Mouse (Mus musculus) right cerebral cortex, postnatal 4 days (tissue): ENCODE results near the gene Tmem116.

Source experiments
- DNase-seq: peaks from one replicate; pipeline ENCODE4 v3.0.0-alpha.2; 2022

The Tmem116 gene

DNA sequence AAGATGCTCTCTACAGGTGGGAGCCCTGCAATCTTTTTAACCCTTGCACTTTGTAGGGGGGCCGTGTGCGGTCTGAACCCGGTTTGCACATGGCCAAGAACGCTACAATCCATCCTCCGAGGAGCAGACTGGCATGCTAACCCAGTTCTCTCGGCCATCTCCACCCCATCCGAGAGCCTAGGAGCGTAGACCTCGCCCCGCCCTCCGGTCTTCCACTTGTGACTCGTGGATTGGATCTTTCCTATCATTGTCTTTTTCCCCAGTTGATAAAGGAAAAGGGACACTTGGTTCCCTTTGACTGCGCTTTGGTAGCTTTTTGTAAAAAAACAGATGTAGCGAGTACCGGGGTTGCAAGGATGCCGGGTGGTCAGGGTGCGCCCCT lies at the start of gene Tmem116:
Gene Tmem116, plus strand, starts transcription at position 250 of the 382 bp plus-strand sequence.
- peak; percentile 34 for DNase-seq

- no peak for DNase-seq
These were observed 43.8 kb upstream of the Tmem116 start for GRCm38 (mm10) chr5:121407856-121408255.

DNA sequence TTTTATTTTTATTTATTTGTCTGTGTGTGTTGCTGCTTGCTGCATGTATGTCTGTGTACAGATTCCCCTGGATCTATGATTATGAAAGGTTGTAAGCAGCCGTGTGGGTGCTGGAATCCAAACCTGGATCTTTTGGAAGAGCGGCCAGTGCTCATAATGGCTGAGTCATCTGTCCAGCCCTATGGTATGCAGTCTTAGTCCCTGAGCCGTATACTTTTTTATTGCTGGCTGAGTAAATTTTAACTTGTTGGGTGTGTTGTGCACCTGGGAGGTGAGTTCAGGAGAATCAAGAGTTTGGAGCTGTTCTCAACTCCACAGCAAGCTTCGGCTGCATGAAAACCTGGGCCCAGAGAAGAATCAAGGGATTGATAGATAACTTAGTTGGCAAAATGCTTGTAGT lies 40.7 kb upstream of the Tmem116 start:
- DNase-seq, result no peak

DNA sequence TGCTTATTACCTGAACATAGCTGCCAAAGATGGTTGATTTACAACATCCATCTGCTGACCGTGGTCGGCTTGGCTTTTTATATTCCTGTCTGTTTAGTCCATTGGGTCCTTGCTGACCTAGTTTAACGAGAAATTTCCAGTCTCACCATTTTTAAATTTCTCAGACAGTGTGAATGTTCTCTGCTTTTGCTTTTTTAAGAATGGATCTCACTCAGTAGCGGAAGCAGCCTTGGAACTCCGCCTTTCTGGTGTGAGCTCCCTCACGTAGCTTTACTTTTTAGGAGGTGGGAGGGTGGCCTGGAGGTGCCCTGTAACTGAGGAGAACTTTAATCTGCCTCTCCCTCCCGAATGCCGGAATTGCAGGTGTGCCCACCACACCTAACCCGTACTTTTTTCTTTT lies 31.0 kb upstream of the Tmem116 start:
- DNase-seq, result no peak

DNA sequence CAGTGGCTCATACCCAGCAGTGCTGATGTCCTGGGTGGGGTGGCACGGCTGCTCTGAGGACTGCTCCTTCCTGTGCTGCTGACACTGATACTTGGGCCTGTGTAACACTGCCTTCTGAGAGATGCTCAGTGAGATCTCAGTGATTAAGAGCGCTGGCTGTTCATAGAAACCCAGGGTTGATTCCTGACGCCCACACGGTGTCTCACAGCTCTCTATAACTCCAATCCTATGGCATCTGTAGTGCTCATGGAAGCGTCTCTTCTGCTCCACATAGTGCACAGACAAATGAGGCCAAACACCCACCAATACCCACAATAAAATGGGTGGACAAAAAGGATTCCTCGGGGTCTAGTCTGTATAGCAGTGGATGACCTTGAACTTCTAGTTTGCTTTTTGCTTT lies 28.9 kb upstream of the Tmem116 start:
- no peak for DNase-seq

GRCm38 (mm10) chr5:121423297-121423696 lies 28.4 kb upstream of the Tmem116 start:
- no peak for DNase-seq

DNA sequence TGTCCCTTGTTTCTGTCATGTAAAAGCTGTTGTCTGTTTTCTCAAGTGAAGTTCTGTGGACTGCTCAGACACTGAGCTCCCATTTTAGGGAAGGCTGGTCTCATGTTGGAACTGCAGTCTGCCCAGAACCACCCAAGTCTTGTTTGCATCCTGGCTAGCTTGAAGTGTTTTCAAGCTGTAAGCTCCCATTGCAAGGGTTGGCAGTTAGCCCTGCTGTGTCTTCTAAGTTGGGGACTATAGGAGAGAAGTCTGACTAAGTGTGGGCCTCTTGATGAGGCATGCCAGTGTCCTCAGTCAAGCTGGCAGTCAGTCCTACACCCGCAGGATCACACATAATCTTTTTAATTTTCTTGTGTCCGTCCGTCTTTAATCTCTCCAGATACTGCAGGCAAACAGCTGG lies 22.7 kb upstream of the Tmem116 start:
- DNase-seq, result no peak

GRCm38 (mm10) chr5:121438131-121438530 lies 13.6 kb upstream of the Tmem116 start:
- DNase-seq, result no peak

- no peak for DNase-seq
These were observed 12.9 kb upstream of the Tmem116 start for GRCm38 (mm10) chr5:121438756-121439155.

GRCm38 (mm10) chr5:121443548-121443947 lies 8.1 kb upstream of the Tmem116 start:
- DNase-seq, result peak; percentile 68

- DNase-seq, result no peak
These were observed 6.8 kb upstream of the Tmem116 start for GRCm38 (mm10) chr5:121444870-121445269.

- DNase-seq, result peak; percentile 26
These were observed 3.2 kb upstream of the Tmem116 start for GRCm38 (mm10) chr5:121448450-121448849.

GRCm38 (mm10) chr5:121449976-121450375 lies 1.7 kb upstream of the Tmem116 start:
- DNase-seq, result peak; percentile 63

DNA sequence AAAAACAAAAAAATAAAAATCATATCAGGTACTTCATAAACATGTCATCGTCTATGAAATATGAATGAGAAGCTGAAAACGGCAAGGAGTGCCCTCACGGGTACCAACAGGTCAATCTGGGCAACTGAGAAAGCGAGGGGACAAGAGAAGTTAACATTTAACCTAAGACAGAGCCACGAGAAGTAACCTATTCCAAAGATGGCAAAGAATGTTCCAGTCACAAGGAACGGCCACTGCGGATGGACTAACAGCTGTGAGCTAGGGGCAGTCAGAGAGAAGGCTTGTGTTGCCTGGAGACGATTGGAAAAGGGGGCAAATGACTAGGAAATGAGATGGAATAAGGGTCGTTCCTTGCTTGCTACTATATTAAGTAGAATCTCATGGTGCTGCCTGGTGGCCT lies 1.2 kb upstream of the Tmem116 start:
- DNase-seq, result no peak

DNA sequence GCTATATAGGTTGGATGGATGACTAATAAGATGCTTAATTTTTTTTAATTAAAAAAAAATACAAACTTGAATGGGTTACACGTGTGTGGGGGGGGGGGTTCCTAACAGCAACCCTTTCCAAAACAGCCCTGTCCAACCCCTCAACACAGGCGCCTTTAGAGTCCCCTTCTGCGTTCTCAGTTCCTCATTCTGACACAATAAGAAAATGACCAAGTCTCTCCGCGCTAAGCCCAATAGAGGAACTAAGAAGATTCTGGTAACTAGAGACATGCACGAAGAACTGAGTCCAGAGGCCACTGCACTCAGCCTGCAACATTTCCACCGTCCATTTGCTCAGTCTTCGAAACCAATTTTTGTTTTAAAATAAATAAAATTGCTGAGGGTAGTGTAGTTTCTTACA lies 490 bp upstream of the Tmem116 start:
- no peak for DNase-seq

DNA sequence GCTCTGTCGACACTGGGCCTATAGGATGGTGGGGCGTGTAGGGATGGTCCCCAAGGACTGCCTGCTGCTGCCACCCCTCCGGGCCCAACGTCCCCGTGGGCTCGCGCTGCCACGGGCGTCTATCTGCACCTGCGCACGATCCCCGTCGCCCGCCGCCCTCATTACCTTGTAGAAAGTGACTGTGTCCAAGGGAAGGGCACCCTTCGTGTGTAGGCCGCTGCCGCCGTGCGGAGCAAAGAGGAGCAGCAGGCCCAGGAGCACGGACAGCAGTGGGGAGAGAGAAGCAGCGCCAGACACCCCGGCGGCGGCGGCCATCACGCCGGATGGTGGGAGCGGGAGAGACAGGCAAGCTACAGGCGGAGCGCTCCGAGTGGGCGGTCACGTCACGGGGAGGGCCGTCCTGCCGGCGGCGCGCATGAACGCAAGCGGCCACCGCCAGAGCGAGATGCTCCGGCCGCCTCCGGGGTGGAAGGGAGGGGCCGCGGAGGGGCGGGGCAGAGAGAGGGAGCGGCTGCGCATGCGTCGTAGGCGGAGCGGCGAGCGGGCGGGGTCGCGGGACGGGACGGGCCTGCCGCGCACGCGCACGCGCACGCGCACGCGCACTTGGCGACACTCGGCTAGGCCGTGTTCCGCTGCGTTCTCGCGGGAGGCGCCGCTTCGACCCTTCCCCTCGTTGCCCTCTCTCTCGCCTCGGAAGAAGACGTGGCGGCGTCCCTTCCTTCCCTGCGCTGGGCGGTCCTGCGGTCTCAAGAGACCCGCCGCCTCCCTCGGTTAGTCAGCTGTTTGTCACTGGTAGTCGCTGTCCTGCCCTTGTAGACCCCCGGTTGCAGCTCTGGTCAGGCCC lies 555 bp downstream of the Tmem116 start, which contains the start of gene Erp29:
Gene Erp29, minus strand, starts transcription at position 481 of the 844 bp plus-strand sequence.
- DNase-seq, result peak; percentile 99

DNA sequence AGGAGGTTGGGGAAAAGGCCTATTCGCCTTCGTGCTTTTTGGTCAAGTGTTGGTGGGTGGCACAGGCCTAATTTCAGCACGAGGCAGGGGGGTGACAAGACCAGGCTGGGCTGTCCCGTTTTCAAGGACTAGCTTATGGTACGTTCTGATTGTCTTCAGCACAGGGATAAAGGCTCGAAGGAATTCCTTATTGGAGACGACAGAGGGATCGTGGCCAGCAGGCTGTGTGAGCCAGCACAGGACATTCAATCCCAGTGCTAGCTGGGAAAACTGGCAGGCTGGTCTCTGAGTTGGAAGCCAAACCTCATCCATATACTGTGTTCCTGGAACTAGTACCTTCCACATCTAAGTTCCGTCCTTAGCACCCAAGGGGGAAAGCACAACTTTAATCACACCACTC lies 1.2 kb downstream of the Tmem116 start:
- peak; percentile 42 for DNase-seq

DNA sequence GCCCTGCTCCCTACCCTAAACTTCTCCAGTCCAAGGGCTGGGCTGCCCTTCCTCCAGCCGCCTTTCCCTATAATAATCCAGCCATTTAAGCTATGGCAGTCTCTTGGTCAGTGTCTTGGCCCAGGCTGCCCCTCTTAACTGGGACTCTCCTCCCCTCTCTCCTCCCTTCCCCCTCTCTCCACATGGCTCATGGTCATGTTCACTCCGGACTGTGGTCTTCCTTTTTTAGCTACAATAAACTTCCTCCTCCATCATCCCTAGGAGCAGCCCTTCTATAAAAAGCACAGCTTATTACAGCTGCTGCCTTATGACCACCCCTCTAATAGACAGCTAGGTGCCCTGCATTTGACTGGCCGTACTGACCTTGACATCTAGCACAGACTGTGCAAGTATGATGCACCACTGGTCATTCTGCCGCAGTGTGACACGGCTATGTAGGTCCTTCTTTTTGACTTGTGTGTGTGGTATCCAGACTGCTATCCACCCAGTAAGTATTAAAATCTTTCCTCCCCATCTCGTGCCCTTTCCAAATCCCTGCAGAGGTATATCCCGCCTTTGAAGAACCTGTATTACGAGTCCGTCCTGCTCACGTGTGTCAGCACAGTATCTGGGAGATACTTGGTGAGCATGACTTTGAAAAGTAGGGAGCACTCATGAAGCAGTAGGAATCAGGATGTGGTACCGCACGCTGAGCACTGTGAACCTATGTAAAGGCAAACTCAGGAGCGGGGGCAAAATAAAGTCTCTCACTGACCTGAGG lies 2.2 kb downstream of the Tmem116 start:
- no peak for DNase-seq

- DNase-seq, result no peak
These were observed 2.8 kb downstream of the Tmem116 start for GRCm38 (mm10) chr5:121454503-121454782.

DNA sequence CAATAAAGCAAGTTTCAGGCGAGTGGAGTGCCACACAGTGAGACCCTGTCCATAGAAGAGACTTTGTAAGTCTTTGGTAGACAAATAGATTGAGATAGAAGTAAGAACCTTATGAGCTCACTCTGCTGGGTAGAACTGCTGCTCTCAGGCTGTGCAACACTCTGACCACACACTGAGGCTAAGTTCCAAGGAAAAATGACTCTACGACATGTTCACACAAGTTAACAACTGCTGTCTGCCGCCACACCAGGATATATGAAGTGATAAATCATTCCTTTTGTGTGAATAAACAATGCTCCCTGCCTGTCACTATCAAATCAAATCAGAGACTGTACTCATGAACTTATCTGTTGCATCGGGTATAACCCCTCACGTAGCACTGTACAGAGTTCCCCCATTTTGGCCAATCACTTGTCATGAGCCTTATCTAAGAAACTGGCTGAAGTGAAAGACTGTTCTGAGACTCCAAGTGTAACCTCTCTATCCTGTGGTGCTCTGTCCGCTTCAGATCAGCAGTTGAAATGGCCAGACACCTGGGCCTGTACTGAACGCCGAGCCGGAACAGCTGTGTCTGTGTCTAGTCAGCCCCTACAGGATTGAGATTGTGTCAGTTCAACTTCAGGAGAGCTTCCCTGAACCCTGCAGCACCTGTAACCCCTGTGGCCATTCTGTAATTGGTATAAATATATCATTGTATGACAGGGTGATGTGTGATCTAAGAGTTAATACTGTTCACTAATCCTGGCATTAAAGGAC lies 4.0 kb downstream of the Tmem116 start:
- DNase-seq, result no peak

DNA sequence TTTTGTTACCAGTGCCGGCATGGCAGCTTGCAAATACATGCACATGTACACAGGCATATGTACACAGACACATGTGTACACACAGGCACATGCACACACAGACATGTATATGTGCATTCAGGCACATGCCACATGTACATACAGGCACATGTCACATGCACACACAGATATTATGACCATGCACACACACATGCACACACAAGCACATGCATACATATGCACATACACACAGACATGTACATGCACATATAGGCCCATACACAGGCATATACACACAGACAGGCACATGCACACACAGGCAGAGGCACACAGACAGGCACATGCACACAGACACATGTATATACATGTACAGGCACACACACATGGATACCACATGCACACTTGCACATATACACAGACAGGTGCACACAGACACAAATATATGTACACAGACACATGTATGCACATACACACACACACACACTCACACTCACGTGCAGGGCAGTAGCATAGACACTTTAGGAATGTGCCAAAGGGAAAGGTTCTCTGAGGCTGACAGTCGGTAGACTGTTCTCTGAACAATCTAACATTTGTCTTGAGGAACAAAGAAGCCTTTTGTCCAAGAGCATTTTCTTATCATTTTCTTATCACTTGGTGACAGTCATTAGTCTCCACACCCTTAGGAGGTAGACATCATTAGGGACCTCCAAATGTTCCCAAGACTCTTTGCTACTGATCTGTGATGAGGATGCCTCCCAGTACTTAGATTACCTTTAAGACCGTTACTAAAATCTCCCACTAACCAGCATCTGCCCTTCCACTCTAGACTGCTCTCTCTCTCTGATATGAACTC lies 9.9 kb downstream of the Tmem116 start:
- no peak for DNase-seq

DNA sequence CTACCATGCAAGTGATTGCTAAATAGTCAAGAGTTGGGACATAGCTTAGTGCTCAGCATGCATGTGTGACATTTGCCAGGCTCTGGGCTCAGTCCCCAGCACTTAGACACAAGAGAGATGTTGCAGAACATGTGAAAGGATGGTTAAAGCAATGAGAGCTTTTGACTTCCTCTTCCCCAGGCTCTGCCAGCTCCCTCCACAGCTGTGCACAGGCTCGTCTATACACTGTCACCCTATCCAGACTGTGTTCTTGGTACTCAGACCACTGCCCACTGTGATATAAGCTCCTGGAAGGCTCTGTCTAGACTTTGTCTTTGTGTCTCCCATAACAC lies 10.4 kb downstream of the Tmem116 start:
- no peak for DNase-seq

GRCm38 (mm10) chr5:121462967-121463366 lies 11.3 kb downstream of the Tmem116 start:
- DNase-seq, result no peak
